Mouse (Mus musculus) lung, postnatal 0 days (tissue): ENCODE data around the gene Foxf2. TPM values are rescaled to one million over a fixed set of nuclear protein-coding genes. Genes with fewer than 3 reads are reported as not detected.

Experiments used
- ATAC-seq: fragments of 200-750 bp; cut with Nextera tagmentation; 2 replicates; pipeline ENCODE4 v1.8.0; 2017; ENCODE audit warnings: moderate library complexity
- DNase-seq: peaks from one replicate; pipeline ENCODE4 v3.0.0-alpha.2; 2016; ENCODE audit warnings: low spot score
- H3K27ac ChIP-seq: fragments of 300-500 bp; sonication (generic); 2 replicates; pipeline ENCODE4 v1.5.1; 2014; ENCODE audit warnings: antibody characterized with exemption, mild to moderate bottlenecking, low read length, mixed read lengths
- H3K27me3 ChIP-seq: fragments of 300-500 bp; sonication (generic); replicated peaks from 2 replicates; pipeline ENCODE4 v1.6.1; 2014; ENCODE audit warnings: low read length, mixed read lengths; ENCODE audit not compliant: insufficient read depth
- H3K36me3 ChIP-seq: fragments of 300-500 bp; sonication (generic); 2 replicates; pipeline ENCODE4 v1.6.1; 2014; ENCODE audit warnings: low read length, mixed read lengths; ENCODE audit not compliant: insufficient read depth
- H3K4me1 ChIP-seq: fragments of 300-500 bp; sonication (generic); 2 replicates; pipeline ENCODE4 v1.6.1; 2014; ENCODE audit warnings: antibody characterized with exemption, low read depth, low read length, mixed read lengths; ENCODE audit not compliant: insufficient read depth
- H3K4me2 ChIP-seq: fragments of 300-500 bp; sonication (generic); replicated peaks from 2 replicates; pipeline ENCODE4 v1.6.1; 2014; ENCODE audit warnings: low read depth, mild to moderate bottlenecking, low read length, moderate library complexity, mixed read lengths
- H3K4me3 ChIP-seq: fragments of 300-500 bp; sonication (generic); 2 replicates; pipeline ENCODE4 v1.5.1; 2014; ENCODE audit warnings: low read depth, low read length
- H3K9ac ChIP-seq: fragments of 300-500 bp; sonication (generic); replicated peaks from 2 replicates; pipeline ENCODE4 v1.6.1; 2014; ENCODE audit warnings: low read depth, mild to moderate bottlenecking
- H3K9me3 ChIP-seq: fragments of 300-500 bp; sonication (generic); 2 replicates; pipeline ENCODE4 v1.6.1; 2016; ENCODE audit warnings: low read length, mixed read lengths
- CTCF ChIP-seq: IDR thresholded peaks from 2 replicates; pipeline ENCODE4 v1.5.1; 2016; ENCODE audit warnings: antibody characterized with exemption, mild to moderate bottlenecking
- EP300 ChIP-seq: IDR thresholded peaks from 2 replicates; pipeline ENCODE4 v1.6.1; 2016; ENCODE audit warnings: antibody characterized with exemption, mild to moderate bottlenecking, control low read depth
- WGBS: fragments of 180-500 bp; shearing (Covaris S2); extraction: QIAGEN DNeasy Blood & Tissue Kit; methylation state at CpG from one replicate; pipeline ENCODE4 v1.1.7; 2014; 5-methylcytosine and 5-hydroxymethylcytosine counted together
- microRNA-seq: library from miRNA; unstranded; fragments of <30 nt; microRNA quantifications from one replicate; pipeline ENCODE4, GENCODE M21; 2016
- polyA plus RNA-seq: library from polyadenylated mRNA; unstranded; fragments of >200 nt; fragmentation: Nextera tagmentation; extraction: Ambion mirVana; gene quantifications from 2 replicates; pipeline ENCODE4 v1.2.1, GENCODE M21; 2015

Gene Foxf2
- polyA plus RNA-seq, 1 experiment from 2014 or later: 14.9 TPM

GRCm38 (mm10) chr13:31658963-31659362 lies 33.3 kb downstream of the Foxf2 start:
- Histone ChIP-seq H3K4me2 (no peak overlapping the region), H3K36me3 (no peaks in the 10 kb centered on the region), H3K4me3 (no peak overlapping the region), H3K9ac (no peak overlapping the region), H3K9me3 (no peaks in the 10 kb centered on the region), H3K27ac (no peak overlapping the region), H3K4me1 (no peaks in the 10 kb centered on the region), H3K27me3 (0 out of 2 replicates have a peak, but pooled peaks cover 3% of the 10 kb centered on the region)
- DNase-seq (peak; percentile 77), ATAC-seq (no peak)
- 2% methylated on average over 3 of the region's 3 CpGs for WGBS
- TF ChIP-seq EP300: no peak
- peak; percentile 76 for TF ChIP-seq CTCF

GRCm38 (mm10) chr13:31661211-31661610 lies 35.6 kb downstream of the Foxf2 start:
- H3K9me3 ChIP-seq: no peaks in the 10 kb centered on the region
- H3K9ac ChIP-seq: no peak overlapping the region
- no peak overlapping the region for H3K4me3 ChIP-seq
- no peak overlapping the region for H3K4me2 ChIP-seq
- ATAC-seq (no peak), DNase-seq (no peak)
- TF ChIP-seq CTCF (no peak), EP300 (no peak)
- H3K27ac ChIP-seq: no peak overlapping the region
- 0 out of 2 replicates have a peak, but pooled peaks cover 3% of the 10 kb centered on the region for H3K27me3 ChIP-seq
- H3K4me1 ChIP-seq: no peaks in the 10 kb centered on the region
- H3K36me3 ChIP-seq: no peaks in the 10 kb centered on the region
- WGBS: 67% methylated on average over 6 of the region's 6 CpGs

- H3K4me1 ChIP-seq: no peaks in the 10 kb centered on the region
- no peak for TF ChIP-seq EP300
- no peak for TF ChIP-seq CTCF
- no peak overlapping the region for H3K27ac ChIP-seq
- H3K36me3 ChIP-seq: no peaks in the 10 kb centered on the region
- ATAC-seq: no peak
- H3K27me3 ChIP-seq: no peaks in the 10 kb centered on the region
- 77% methylated on average over 6 of the region's 6 CpGs for WGBS
- no peaks in the 10 kb centered on the region for H3K9me3 ChIP-seq
- H3K4me3 ChIP-seq: no peak overlapping the region
- H3K9ac ChIP-seq: no peak overlapping the region
- no peak for DNase-seq
- no peak overlapping the region for H3K4me2 ChIP-seq
Measured at GRCm38 (mm10) chr13:31665376-31665775, 39.8 kb downstream of the Foxf2 start.

GRCm38 (mm10) chr13:31667919-31668524 lies 42.4 kb downstream of the Foxf2 start:
- no peak overlapping the region for H3K27ac ChIP-seq
- DNase-seq: peak; percentile 36
- H3K9ac ChIP-seq: no peak overlapping the region
- no peak overlapping the region for H3K4me2 ChIP-seq
- 48% methylated on average over 6 of the region's 6 CpGs for WGBS
- no peak overlapping the region for H3K4me3 ChIP-seq
- TF ChIP-seq EP300 (no peak), CTCF (no peak)
- peak; percentile 49 for ATAC-seq
- no peaks in the 10 kb centered on the region for H3K9me3 ChIP-seq
- H3K27me3 ChIP-seq: no peaks in the 10 kb centered on the region
- no peaks in the 10 kb centered on the region for H3K36me3 ChIP-seq
- no peaks in the 10 kb centered on the region for H3K4me1 ChIP-seq

GRCm38 (mm10) chr13:31672093-31672492 lies 46.5 kb downstream of the Foxf2 start:
- Histone ChIP-seq H3K4me2 (no peak overlapping the region), H3K36me3 (no peaks in the 10 kb centered on the region), H3K4me1 (no peaks in the 10 kb centered on the region), H3K9ac (no peak overlapping the region), H3K27me3 (no peaks in the 10 kb centered on the region), H3K27ac (no peak overlapping the region), H3K9me3 (no peaks in the 10 kb centered on the region), H3K4me3 (no peak overlapping the region)
- no peak for TF ChIP-seq CTCF
- 83% methylated on average over 3 of the region's 3 CpGs for WGBS
- ATAC-seq (no peak), DNase-seq (no peak)

Small RNA genes within 50 kb of the gene (microRNA-seq; reads per million reads assigned to microRNA genes)
- not detected for gene Gm27516

Other genes with a start within 250 kb of the Foxf2 start
- gene Foxq1, start 69.7 kb upstream of the Foxf2 start, polyA plus RNA-seq: 2.2 and 2.7 TPM in 2 replicates
- gene A530084C06Rik, start 66.5 kb upstream of the Foxf2 start, polyA plus RNA-seq: not detected in 2 replicates
- gene Foxc1, start 180.8 kb downstream of the Foxf2 start, polyA plus RNA-seq: 0.37 and 0.43 TPM in 2 replicates